Mouse (Mus musculus): ENCODE measurements around the gene Isoc2a.
A peak's percentile ranks its signal among the peaks of the same experiment; 100 is the strongest.

Isoc2a gene

DNA sequence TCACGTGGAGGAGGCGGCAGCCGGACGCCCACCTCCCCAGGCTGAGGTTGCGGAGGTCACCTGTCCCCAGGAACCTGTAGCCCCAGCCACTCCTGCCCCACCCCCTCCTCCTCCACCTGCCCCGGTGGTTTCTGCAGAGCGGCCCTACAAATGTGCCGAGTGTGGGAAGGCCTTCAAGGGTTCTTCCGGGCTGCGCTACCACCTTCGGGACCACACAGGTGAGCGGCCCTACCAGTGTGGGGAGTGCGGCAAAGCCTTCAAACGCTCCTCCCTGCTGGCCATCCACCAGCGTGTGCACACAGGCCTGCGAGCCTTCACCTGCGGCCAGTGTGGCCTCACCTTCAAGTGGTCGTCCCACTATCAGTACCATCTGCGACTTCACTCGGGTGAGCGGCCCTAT, 43.0 kb downstream of the Isoc2a start:
- DNase-seq = no peak

DNA sequence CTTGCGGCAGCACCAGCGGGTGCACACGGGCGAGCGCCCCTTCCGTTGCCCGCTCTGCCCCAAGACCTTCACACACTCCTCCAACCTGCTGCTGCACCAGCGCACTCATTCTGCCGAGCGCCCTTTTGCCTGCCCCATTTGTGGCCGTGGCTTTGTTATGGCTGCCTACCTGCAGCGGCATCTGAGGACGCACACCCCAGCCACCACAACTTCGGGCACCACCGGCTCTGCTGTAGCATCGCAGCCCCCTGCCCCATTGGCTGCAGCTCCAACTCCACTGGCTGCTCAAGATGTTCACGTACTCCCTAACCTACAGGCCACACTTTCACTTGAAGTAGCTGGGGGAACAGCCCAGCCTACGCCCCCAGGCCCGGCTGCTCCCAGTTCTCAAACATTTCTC, 43.5 kb downstream of the Isoc2a start:
- no peak for DNase-seq

DNA sequence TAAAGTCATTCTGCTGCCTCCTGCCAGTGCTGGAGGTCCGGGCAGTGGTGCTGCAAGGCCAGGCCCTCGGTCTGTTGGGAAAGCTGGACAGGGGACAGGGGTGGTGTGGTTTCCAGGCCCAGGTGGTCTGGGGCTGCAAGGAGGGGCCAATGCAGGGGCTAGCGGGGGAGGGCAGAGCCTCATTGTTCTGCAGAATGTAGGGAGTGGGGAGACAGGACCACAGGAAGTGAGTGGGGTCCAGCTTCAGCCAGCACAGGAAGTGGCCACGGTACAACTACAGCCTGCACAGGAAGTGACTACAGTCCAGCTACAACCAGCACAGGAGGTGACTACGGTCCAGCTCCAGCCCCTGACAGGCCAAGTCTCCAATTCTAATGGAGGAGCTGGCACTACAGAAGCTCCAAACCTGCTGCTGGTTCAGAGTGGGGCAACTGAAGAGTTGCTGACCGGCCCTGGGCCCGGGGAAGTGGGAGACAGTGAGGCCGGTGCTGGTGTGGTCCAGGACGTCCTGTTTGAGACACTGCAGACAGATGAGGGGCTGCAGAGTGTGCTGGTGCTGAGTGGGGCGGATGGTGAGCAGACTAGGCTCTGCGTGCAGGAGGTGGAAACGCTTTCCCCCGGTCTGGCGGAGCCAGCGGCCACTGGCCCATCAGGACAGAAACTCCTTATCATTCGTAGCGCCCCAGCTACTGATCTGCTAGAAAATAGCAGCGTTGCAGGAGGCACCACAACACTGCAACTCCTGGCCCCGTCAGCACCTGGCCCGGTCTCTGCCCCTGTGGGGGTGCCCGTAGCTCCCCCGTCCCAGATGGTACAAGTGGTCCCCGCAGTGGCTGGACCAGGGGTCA, 44.2 kb downstream of the Isoc2a start:
- DNase-seq = no peak

- DNase-seq = no peak
These were observed 45.0 kb downstream of the Isoc2a start, which contains the start of gene Nat14 for GRCm38 (mm10) chr7:4921824-4922482. Gene Nat14, plus strand, starts transcription at chr7:4922028.

DNA sequence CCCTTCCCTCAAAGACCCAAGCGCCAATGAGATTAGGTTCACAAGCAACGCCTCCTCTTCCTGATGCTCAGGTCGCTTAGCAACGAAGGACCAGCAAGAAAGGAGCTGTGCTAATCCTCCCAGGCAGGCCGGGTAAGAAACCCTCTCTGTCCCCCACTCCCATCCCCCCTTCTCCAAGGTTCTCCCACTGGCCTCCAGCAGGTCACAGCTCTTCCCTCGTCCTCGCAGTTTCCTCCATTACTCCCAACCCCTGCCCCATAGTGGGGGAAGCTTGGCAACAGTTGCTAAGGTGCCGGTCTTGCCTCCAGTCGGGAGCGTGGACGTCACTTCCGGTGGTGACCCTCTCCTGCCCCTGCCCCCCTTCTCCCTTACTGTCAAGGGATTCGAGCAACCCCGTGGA, 45.6 kb downstream of the Isoc2a start:
- DNase-seq = peak; percentile 86

GRCm38 (mm10) chr7:4922931-4923565, 46.1 kb downstream of the Isoc2a start:
- peak; percentile 70 for DNase-seq

- DNase-seq = peak; percentile 70
These were observed 46.8 kb downstream of the Isoc2a start for GRCm38 (mm10) chr7:4923586-4924364.

GRCm38 (mm10) chr7:4924483-4924882, 47.5 kb downstream of the Isoc2a start:
- no peak for DNase-seq

GRCm38 (mm10) chr7:4924891-4925301, 47.9 kb downstream of the Isoc2a start:
- no peak for DNase-seq

DNA sequence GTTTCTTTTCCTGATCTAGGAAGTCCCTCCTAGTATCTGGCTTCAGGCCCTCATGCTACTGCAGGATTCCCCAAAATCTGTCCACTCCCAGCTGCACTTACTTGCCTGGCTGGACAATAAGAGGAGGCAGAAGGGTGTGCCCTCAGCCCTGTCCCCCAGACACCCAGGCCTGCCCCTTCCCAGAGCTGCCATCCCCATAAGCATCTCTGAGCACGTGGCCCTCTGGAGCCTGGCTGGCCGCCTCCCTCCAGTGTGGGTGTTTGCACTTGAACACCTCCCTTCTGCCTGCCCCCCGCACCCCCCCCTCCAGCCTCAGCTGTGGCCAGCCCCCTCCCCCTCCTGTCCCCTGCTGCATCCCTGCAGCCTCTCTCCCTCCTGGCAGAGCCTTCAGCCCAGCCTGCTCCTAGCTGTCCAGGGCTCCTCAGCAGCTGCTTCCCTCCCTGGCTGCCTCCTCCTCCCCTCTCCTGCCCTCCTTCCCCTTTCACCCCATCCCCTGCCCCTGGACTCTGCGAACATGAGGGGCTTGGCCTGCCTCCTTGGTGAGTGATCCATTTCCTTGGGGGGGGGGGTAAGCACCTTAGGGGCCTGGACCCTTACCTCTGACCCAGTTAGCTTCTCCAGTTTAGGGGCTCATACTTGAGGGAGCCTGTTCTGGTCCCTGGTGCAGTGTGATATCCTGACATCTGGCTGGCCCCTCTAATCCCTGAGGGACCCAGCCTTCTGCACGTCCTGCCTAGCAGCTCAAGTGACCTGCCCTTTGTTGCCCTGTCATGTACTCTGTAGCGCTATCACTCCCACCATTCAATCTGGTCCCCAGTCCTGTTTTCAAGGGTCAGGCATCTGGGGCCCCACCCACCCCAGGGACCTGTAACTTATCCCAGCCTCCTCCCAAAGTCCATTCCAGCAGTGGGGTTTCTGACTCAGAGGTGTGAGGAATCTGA, 48.8 kb downstream of the Isoc2a start, which contains the start of gene Ssc5d:
Gene Ssc5d, plus strand, starts transcription at position 345 of the 941 bp plus-strand sequence.
- no peak for DNase-seq

- no peak for DNase-seq
These were observed 49.9 kb downstream of the Isoc2a start for GRCm38 (mm10) chr7:4926849-4927248.

DNA sequence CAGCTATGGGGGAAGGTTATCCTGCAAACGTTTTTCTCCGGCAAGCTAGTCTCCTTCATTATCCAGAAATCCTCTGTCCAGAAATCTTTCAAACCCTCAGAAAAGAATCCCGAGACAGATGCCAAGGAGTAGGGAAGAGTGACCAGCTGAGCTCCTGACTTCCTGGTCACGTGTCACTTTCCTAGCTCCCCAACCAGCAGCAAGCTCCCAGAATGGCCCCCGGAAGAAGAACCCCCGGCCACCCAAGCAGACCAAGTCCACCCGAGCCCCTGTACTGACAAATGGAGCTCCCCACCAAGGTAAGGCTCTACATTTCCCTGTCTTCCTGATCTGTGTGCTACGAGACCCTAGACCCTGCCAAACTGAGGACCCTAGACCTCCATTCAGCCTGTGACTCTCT, 50.8 kb downstream of the Isoc2a start:
- no peak for DNase-seq

- no peak for DNase-seq
These were observed 51.4 kb downstream of the Isoc2a start for GRCm38 (mm10) chr7:4928323-4928722.

DNA sequence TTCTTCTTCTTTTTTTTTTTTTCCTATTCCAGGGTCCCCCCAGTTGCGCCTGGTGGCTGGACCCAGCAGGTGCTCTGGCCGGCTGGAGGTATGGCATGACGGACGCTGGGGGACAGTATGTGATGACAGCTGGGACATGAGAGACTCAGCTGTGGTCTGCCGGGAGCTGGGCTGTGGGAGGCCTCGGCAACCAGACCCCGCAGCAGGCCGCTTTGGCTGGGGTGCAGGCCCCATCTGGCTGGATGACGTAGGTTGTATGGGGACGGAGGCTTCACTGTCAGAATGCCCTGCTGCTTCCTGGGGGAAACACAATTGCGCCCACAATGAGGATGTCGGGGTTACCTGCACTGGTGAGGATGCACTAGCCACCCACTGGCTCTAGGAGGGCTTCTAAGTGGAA, 56.1 kb downstream of the Isoc2a start:
- DNase-seq = no peak

DNA sequence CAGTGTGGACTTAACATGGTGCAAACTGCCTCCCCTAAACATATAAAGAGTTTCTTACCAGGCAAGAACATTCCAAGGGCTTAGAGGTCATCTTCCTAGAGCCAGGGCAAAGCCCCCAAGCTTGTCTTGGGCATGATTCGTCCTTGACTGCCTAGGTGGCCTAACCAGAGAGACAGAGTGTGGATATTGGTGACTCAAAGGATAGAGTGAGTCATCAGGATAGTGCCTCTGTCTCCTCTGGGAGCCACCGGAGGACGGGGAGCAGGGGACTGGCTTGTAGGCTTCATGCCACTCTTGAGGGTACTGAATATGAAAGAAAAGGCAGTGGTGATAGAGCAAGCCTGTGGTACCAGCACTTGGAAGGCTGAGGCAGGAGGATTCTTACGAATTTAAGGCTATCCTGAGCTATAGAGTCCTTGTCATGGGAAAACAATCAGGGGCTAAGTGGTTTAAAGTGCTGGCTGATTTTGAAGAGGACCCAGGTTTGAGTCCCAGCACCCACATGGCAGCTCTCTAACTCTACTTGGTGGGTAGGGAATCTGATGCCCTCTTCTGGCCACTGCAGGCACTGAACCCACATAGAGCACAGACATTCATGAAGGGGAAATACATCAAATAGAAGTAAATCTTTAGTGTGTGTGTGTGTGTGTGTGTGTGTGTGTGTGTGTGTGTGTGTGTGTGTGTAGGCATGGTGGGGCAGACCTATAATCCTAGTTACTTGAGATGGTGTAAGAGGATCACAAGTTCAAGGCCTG, 57.4 kb downstream of the Isoc2a start:
- DNase-seq = no peak

GRCm38 (mm10) chr7:4936832-4937231, 59.9 kb downstream of the Isoc2a start:
- DNase-seq = no peak

DNA sequence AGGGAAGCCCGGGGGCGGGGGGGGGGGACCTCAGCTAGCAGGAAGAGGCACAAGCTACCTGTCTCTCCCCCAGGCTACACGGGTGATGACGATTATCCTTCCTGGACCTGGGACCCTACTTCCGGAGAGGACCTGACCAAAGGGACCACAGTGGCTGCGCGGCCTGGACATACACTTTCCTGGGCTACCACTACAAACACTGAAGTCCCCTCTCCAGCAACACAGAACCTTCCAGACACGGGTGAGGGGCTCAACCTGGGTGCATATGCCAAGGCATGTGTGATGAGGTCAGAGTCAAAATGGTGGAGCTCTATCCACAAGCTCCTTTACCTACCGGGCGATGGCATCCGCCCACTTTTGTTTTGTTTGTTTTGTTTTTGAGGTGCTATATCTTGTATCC, 60.4 kb downstream of the Isoc2a start:
- no peak for DNase-seq

DNA sequence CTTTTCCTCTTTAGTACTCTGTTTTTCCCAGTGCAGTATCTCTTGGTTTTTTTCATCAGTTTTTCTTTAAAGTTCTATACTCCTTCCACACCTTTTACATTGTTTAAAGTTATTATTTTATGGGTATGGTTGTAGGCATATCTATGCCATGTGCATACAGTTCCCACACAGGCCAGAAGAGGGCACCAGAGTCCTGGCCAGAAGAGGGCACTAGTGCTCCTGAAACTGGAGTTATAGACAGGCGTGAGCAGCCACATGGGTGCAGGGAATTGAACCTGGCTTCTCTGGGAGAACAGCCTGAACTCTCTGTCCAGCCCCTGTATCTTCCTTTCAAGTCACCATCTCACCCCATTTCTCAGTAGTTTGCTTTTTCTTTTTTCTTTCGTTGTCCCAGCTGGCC, 61.5 kb downstream of the Isoc2a start:
- no peak for DNase-seq

- DNase-seq = peak; percentile 68
These were observed 63.1 kb downstream of the Isoc2a start for GRCm38 (mm10) chr7:4940068-4940479.

- DNase-seq = no peak
These were observed 65.7 kb downstream of the Isoc2a start for GRCm38 (mm10) chr7:4942673-4943072.
